Mouse (Mus musculus): ENCODE results near the gene Irgm2. TPM values are rescaled to one million over a fixed set of nuclear protein-coding genes. Genes with fewer than 3 reads are reported as not detected.
"Not testable (repeated sequence)": the region's sequence is repeated elsewhere in the genome, so short reads cannot be mapped to it uniquely, and the experiment has no call there.

The Irgm2 gene
- polyA plus RNA-seq, 1 experiment from 2014 or later = 2.5 TPM

GRCm38 (mm10) chr11:58216823-58217222 lies 17.4 kb downstream of the Irgm2 start:
- Histone ChIP-seq H3K9me3 (ENCODE audit: control insufficient read depth, low read length) (no peaks in the 10 kb centered on the region), H3K4me2 (no peak overlapping the region), H3K36me3 (ENCODE audit: control insufficient read depth, insufficient read depth, low read length) (no peaks in the 10 kb centered on the region), H3K27me3 (replicated peaks; ENCODE audit: control insufficient read depth, insufficient read depth, low read length) (no peaks in the 10 kb centered on the region), H3K9ac (ENCODE audit: low read depth, low read length) (no peak overlapping the region), H3K27ac (ENCODE audit: low read depth, low read length) (no peak overlapping the region), H3K4me3 (ENCODE audit: low read depth, low read length) (no peak overlapping the region), H3K4me1 (replicated peaks; ENCODE audit: control insufficient read depth, insufficient read depth, low read length) (peaks cover 21% of the 10 kb centered on the region)
- 77% methylated on average over 6 of the region's 6 CpGs for WGBS
- no peak for ATAC-seq (replicated peaks; ENCODE audit: low FRiP score)
- no peak for DNase-seq (ENCODE audit: low spot score)

- no peak overlapping the region for H3K4me3 ChIP-seq (ENCODE audit: low read depth, low read length)
Measured at GRCm38 (mm10) chr11:58223751-58224150, 24.3 kb downstream of the Irgm2 start.

GRCm38 (mm10) chr11:58224313-58224712 lies 24.9 kb downstream of the Irgm2 start:
- Histone ChIP-seq H3K9ac (ENCODE audit: low read depth, low read length) (no peak overlapping the region), H3K9me3 (ENCODE audit: control insufficient read depth, low read length) (no peaks in the 10 kb centered on the region), H3K27me3 (replicated peaks; ENCODE audit: control insufficient read depth, insufficient read depth, low read length) (no peaks in the 10 kb centered on the region), H3K4me2 (0 out of 2 replicates have a peak overlapping the region, but pooled peaks have one; percentile 1), H3K4me1 (replicated peaks; ENCODE audit: control insufficient read depth, insufficient read depth, low read length) (peaks cover 4% of the 10 kb centered on the region; the same call in 1 of the 2 replicates), H3K4me3 (ENCODE audit: low read depth, low read length) (no peak overlapping the region), H3K27ac (ENCODE audit: low read depth, low read length) (no peak overlapping the region), H3K36me3 (ENCODE audit: control insufficient read depth, insufficient read depth, low read length) (no peaks in the 10 kb centered on the region)
- peak; percentile 34 for DNase-seq (ENCODE audit: low spot score)
- no peak for ATAC-seq (replicated peaks; ENCODE audit: low FRiP score)
- 31% methylated on average over 7 of the region's 7 CpGs for WGBS

More at GRCm38 (mm10) chr11:58223751-58224150, 24.3 kb downstream of the Irgm2 start:
- DNase-seq (ENCODE audit: low spot score) (no peak), ATAC-seq (replicated peaks; ENCODE audit: low FRiP score) (no peak)
- no peak overlapping the region for H3K9ac ChIP-seq (ENCODE audit: low read depth, low read length)
- no peaks in the 10 kb centered on the region for H3K9me3 ChIP-seq (ENCODE audit: control insufficient read depth, low read length)
- no peak overlapping the region for H3K27ac ChIP-seq (ENCODE audit: low read depth, low read length)
- no peaks in the 10 kb centered on the region for H3K36me3 ChIP-seq (ENCODE audit: control insufficient read depth, insufficient read depth, low read length)
- no peak overlapping the region for H3K4me2 ChIP-seq
- peaks cover 4% of the 10 kb centered on the region; the same call in 1 of the 2 replicates for H3K4me1 ChIP-seq (replicated peaks; ENCODE audit: control insufficient read depth, insufficient read depth, low read length)
- no peaks in the 10 kb centered on the region for H3K27me3 ChIP-seq (replicated peaks; ENCODE audit: control insufficient read depth, insufficient read depth, low read length)
- WGBS = 32% methylated on average over 4 of the region's 4 CpGs

GRCm38 (mm10) chr11:58224872-58225271 lies 25.5 kb downstream of the Irgm2 start:
- not testable (repeated sequence) for H3K27ac ChIP-seq (ENCODE audit: low read depth, low read length); H3K27me3 ChIP-seq (replicated peaks; ENCODE audit: control insufficient read depth, insufficient read depth, low read length); H3K4me3 ChIP-seq (ENCODE audit: low read depth, low read length); H3K9ac ChIP-seq (ENCODE audit: low read depth, low read length); DNase-seq (ENCODE audit: low spot score); H3K9me3 ChIP-seq (ENCODE audit: control insufficient read depth, low read length); H3K36me3 ChIP-seq (ENCODE audit: control insufficient read depth, insufficient read depth, low read length); H3K4me2 ChIP-seq; H3K4me1 ChIP-seq (replicated peaks; ENCODE audit: control insufficient read depth, insufficient read depth, low read length); ATAC-seq (replicated peaks; ENCODE audit: low FRiP score)
- 69% methylated on average over 2 of the region's 2 CpGs for WGBS

- DNase-seq (ENCODE audit: low spot score) (peak; percentile 68), ATAC-seq (replicated peaks; ENCODE audit: low FRiP score) (0 out of 2 replicates have a peak, but pooled peaks have one; percentile 34)
- no peak overlapping the region for H3K9ac ChIP-seq (ENCODE audit: low read depth, low read length)
- H3K4me2 ChIP-seq = 0 out of 2 replicates have a peak overlapping the region, but pooled peaks have one; percentile 31
- no peaks in the 10 kb centered on the region for H3K27me3 ChIP-seq (replicated peaks; ENCODE audit: control insufficient read depth, insufficient read depth, low read length)
- H3K4me1 ChIP-seq (replicated peaks; ENCODE audit: control insufficient read depth, insufficient read depth, low read length) = peaks cover 4% of the 10 kb centered on the region; the same call in 1 of the 2 replicates
- H3K4me3 ChIP-seq (ENCODE audit: low read depth, low read length) = no peak overlapping the region
- H3K27ac ChIP-seq (ENCODE audit: low read depth, low read length) = no peak overlapping the region
- 7% methylated on average over 5 of the region's 5 CpGs for WGBS
- no peaks in the 10 kb centered on the region for H3K36me3 ChIP-seq (ENCODE audit: control insufficient read depth, insufficient read depth, low read length)
- no peaks in the 10 kb centered on the region for H3K9me3 ChIP-seq (ENCODE audit: control insufficient read depth, low read length)
Measured at GRCm38 (mm10) chr11:58225655-58226054, 26.2 kb downstream of the Irgm2 start.

- no peak overlapping the region for H3K9ac ChIP-seq (ENCODE audit: low read depth, low read length)
- H3K4me3 ChIP-seq (ENCODE audit: low read depth, low read length) = no peak overlapping the region
- no peaks in the 10 kb centered on the region for H3K27me3 ChIP-seq (replicated peaks; ENCODE audit: control insufficient read depth, insufficient read depth, low read length)
- no peak for ATAC-seq (replicated peaks; ENCODE audit: low FRiP score)
- H3K36me3 ChIP-seq (ENCODE audit: control insufficient read depth, insufficient read depth, low read length) = no peaks in the 10 kb centered on the region
- H3K9me3 ChIP-seq (ENCODE audit: control insufficient read depth, low read length) = no peaks in the 10 kb centered on the region
- no peak for DNase-seq (ENCODE audit: low spot score)
- H3K4me2 ChIP-seq = no peak overlapping the region
- H3K4me1 ChIP-seq (replicated peaks; ENCODE audit: control insufficient read depth, insufficient read depth, low read length) = peaks cover 4% of the 10 kb centered on the region; the same call in 1 of the 2 replicates
- no peak overlapping the region for H3K27ac ChIP-seq (ENCODE audit: low read depth, low read length)
Measured at GRCm38 (mm10) chr11:58226425-58226824, 27.0 kb downstream of the Irgm2 start.

- H3K36me3 ChIP-seq (ENCODE audit: control insufficient read depth, insufficient read depth, low read length); H3K4me1 ChIP-seq (replicated peaks; ENCODE audit: control insufficient read depth, insufficient read depth, low read length); H3K9ac ChIP-seq (ENCODE audit: low read depth, low read length); H3K4me3 ChIP-seq (ENCODE audit: low read depth, low read length); ATAC-seq (replicated peaks; ENCODE audit: low FRiP score); H3K27ac ChIP-seq (ENCODE audit: low read depth, low read length); H3K4me2 ChIP-seq; H3K9me3 ChIP-seq (ENCODE audit: control insufficient read depth, low read length); DNase-seq (ENCODE audit: low spot score); H3K27me3 ChIP-seq (replicated peaks; ENCODE audit: control insufficient read depth, insufficient read depth, low read length): not testable (repeated sequence)
- 75% methylated on average over 2 of the region's 2 CpGs for WGBS
Measured at GRCm38 (mm10) chr11:58228021-58228420, 28.6 kb downstream of the Irgm2 start.

GRCm38 (mm10) chr11:58230396-58230910 lies 31.0 kb downstream of the Irgm2 start:
- peaks cover 6% of the 10 kb centered on the region; the same call in 1 of the 2 replicates for H3K27me3 ChIP-seq (replicated peaks; ENCODE audit: control insufficient read depth, insufficient read depth, low read length)
- no peaks in the 10 kb centered on the region for H3K36me3 ChIP-seq (ENCODE audit: control insufficient read depth, insufficient read depth, low read length)
- no peak overlapping the region for H3K27ac ChIP-seq (ENCODE audit: low read depth, low read length)
- DNase-seq (ENCODE audit: low spot score) (no peak), ATAC-seq (replicated peaks; ENCODE audit: low FRiP score) (no peak)
- no peaks in the 10 kb centered on the region for H3K4me1 ChIP-seq (replicated peaks; ENCODE audit: control insufficient read depth, insufficient read depth, low read length)
- H3K9ac ChIP-seq (ENCODE audit: low read depth, low read length) = no peak overlapping the region
- H3K4me3 ChIP-seq (ENCODE audit: low read depth, low read length) = no peak overlapping the region
- H3K4me2 ChIP-seq = no peak overlapping the region
- 60% methylated on average over 16 of the region's 16 CpGs for WGBS
- H3K9me3 ChIP-seq (ENCODE audit: control insufficient read depth, low read length) = no peaks in the 10 kb centered on the region

- Histone ChIP-seq H3K4me1 (replicated peaks; ENCODE audit: control insufficient read depth, insufficient read depth, low read length) (no peaks in the 10 kb centered on the region), H3K9me3 (ENCODE audit: control insufficient read depth, low read length) (no peaks in the 10 kb centered on the region), H3K36me3 (ENCODE audit: control insufficient read depth, insufficient read depth, low read length) (no peaks in the 10 kb centered on the region), H3K9ac (ENCODE audit: low read depth, low read length) (no peak overlapping the region), H3K4me2 (no peak overlapping the region), H3K27me3 (replicated peaks; ENCODE audit: control insufficient read depth, insufficient read depth, low read length) (peaks cover 6% of the 10 kb centered on the region; the same call in 1 of the 2 replicates), H3K27ac (ENCODE audit: low read depth, low read length) (no peak overlapping the region), H3K4me3 (ENCODE audit: low read depth, low read length) (no peak overlapping the region)
- 78% methylated on average over 8 of the region's 8 CpGs for WGBS
- ATAC-seq (replicated peaks; ENCODE audit: low FRiP score) = no peak
- DNase-seq (ENCODE audit: low spot score) = no peak
Measured at GRCm38 (mm10) chr11:58231156-58231555, 31.7 kb downstream of the Irgm2 start.

All from liver, embryonic 11.5 days (tissue).